Mouse (Mus musculus) embryo, embryonic 10 days (tissue): Measurements from ENCODE around the gene Cdkal1.

Experiments
- DNase-seq: peaks from one replicate; pipeline ENCODE4 v3.0.0-alpha.2; 2015; ENCODE audit warnings: low spot score

The Cdkal1 gene

DNA sequence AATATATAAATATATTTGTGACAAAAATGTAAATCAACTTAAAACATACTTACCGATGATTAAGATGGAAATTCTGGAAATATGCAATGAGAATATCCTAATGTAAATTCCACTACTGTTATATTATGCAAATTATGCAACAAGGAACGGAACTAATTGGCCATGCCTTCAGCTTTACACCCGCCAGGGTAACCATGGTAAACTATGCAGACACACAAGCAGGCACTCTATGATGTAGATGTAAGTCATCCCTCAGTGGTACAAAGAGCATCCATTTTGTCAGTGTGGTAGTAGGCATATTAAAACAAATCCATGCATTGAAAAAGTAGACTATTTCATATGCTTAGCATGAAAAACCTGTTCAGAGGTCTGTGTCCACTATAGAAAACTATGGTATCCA lies 276.9 kb downstream of the Cdkal1 start:
- no peak for DNase-seq

DNA sequence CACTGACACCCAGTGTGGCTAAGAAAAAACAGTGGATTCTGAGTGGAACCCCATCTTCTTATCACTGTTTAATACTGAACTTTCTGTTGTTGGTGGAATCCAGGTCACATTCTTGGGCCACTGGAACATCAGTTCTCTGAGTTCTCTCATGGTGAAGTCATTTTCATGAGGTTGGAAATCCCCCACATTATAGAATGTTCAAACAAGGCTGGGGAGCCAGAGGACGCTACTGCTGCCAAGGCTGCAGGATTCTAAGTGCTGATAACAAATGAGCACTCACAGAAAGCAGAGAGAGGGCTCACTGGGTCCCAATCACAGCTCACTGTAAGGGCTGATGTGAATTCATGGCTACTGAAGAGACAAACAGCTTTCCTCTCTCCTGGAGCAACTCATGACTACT lies 280.7 kb downstream of the Cdkal1 start:
- DNase-seq: no peak

DNA sequence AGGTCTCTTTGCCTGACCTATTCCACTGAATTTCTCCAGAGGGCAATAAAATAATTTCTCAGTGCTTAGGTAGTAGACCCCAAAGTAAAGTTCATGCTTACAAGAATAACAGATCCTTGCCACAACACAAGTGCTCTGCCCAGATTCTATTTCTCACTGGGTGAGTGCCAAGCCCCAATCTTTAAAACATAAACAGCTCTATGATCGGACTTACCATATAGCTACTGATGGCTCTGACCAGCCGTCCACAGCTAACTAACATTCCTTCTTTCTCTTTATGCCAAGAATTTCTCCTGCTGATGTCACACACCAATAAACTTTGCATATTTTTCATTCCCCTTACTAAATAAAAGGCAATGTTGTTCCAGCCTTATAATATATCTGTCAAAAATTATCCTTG lies 283.0 kb downstream of the Cdkal1 start:
- DNase-seq: no peak

DNA sequence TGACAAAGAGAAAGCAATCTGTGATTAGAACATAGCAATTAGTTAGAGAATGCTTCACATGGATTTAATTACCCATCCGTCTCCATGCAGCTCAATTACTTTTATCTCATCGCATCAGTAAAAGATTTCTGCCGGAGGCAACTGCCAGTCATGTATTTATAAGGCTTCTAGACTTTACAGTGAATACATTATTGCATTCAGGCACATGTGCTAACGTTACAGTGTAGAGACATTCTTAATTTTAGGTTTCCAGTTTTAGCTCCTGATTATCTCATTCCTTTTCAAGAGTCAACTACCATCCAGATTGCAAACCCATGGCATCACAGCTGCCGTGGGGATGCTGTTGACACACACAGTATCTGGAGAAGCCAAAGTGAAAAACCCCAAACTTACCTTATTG lies 289.8 kb downstream of the Cdkal1 start:
- no peak for DNase-seq

DNA sequence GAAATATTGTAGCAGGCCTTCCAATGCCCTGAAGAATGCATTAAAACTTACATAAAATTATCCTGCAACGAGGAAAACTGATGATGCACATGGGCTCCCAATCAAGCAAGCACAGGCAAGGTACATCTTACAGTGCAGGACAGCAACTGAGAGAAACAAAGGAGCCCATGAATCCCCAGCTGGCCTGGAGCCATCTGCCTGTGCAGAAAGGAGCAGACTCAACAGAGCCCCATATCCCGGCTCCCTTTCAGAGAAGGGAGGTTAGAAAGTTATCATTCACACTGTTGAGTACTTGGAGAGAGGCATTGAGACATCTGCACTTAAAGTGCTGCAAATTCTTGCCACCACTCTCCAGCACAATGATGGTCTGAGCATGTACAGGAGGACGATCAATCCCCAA lies 296.3 kb downstream of the Cdkal1 start:
- no peak for DNase-seq

DNA sequence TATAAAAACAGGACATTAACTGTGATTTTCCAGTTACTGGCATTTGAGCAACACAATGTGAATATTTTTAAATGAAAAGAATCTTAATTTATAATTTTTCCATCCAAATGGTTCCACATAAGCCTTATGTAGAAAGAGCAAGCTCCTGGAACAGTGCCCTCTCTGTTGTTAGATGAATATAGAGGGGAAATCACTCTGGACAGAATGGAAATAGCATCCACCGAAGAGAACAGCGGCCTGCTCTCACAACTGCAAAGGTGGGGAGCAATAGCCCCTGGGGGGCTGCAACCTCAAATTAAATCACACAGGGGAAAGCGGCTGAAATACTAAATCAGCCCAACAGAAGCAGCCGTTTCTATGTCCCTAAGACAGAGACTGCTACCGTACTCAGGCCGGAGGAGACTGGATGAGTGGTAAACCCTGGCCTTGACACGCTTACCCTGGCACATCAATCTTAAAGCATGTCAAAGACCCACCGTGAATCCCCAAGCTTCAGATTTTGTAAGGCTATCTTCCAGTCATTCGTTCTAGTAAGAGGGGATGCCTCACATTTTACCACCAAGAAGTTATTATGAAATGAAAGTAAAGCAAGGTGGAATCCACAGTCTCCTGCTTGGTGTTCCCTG lies 300.2 kb downstream of the Cdkal1 start:
- no peak for DNase-seq

DNA sequence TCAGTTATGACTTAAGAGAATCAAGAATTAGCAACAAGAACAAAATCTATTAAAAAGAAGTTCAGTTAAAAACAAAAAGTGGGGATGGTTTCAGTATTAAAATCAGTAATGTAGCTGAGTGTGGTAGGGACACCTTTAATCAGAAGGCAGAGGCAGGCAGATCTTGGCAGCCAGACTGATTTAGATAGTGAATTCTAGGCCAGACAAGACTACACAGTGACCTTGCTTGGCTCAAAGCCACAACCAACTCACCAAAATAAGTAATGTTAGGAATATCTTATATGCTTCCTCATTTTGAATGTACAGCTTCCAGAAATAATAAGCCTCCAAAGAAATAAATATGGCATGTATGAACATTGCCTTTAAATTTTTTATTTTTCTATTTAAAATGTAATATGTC lies 301.7 kb downstream of the Cdkal1 start:
- DNase-seq: no peak

DNA sequence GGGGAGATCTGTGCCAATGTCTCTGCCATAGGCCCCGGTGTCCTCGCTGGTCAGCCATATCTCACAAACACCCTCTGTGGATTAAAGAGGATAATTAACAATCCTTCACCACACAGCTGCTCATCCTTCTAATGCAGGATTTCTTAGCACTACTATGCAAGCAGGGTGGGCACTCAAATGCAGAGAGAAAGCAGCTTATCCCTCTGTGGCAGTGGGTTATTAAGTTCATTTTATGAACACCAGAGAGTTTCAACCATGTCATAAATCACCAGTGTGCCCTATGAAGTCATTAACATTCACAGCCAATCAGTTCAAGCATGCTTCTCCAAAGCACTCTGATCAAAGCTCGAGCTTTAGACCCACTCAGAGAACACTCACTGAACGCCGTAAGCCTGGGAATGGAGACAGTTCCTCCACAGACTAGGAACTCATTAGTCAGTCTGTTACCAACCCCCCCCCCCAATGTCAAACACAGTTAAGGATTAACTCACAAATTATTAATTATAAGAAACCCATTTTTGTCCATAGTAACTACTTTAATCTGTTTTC lies 303.1 kb downstream of the Cdkal1 start:
- DNase-seq: no peak

DNA sequence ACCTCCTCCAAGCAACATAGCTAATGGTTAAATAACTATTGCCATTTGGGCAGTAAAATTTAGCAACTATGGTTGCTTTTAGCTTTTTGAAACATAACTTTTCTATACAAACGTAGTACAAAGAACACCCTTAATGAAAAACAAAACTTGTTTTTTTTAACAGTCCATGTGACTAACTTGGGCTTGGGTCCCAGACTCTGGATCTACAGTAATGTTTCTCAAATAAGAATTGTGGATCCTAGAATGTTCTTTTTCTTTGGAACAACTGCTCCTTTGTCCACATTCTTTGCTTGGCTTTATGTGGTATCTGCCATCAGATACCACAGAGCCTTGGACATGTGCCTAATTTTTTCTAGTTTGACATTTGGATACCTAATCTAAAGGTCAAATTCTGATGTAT lies 304.6 kb downstream of the Cdkal1 start:
- no peak for DNase-seq

DNA sequence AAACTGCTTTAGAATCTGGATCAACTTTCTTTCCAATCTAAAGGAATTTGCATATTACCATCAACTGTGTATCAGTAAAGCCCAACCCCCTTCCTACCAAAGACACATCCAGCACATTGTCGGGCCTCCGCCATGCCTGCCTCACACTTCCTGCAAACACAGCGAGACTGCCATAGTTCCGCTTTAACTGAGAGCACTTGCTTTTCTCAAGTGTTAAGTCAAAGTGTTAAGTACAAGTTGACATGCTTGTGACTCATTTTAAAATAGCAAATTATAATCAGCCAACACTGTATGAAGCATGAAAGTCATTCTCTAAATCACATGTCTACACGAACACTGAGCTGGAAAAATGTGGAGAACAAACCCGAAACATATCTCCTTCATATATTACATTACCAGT lies 305.3 kb downstream of the Cdkal1 start:
- DNase-seq: no peak

DNA sequence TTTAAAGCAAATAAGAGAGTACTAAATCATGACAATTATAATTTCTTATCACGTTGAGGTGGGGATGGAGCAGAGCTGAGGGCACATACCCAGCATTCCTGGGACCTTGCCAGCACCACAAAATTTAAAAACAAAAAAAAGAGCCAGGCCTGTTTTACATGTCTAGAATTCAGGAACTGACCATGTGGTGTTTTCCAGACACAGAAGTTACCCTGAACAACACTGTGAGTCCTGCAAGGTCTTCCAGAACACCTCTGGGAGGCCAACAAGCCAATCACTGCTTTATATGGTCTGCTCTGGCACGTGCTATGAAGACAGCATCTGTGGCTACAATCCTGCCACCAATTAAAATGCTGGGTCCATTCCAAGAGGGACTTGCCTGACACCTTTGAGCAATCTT lies 305.7 kb downstream of the Cdkal1 start:
- DNase-seq: no peak

DNA sequence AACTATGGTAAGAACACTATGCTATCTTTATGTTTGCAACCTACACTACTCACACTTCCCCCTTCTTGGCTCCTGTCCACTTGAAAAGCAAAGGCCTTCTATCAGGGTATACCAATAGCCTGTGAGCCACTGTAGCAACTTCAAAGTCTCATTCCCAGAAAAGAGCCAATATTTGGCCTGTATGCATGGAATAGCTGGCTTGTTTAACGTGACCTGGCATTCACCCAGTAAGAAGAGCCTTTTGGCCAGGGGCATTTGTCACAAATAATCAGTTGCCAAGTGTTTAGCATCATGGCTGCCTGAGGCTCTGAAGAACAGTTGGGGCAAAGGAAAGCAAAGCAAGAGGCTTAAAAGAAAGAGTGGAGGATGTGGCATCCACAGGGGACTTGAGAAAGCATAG lies 317.6 kb downstream of the Cdkal1 start:
- no peak for DNase-seq

DNA sequence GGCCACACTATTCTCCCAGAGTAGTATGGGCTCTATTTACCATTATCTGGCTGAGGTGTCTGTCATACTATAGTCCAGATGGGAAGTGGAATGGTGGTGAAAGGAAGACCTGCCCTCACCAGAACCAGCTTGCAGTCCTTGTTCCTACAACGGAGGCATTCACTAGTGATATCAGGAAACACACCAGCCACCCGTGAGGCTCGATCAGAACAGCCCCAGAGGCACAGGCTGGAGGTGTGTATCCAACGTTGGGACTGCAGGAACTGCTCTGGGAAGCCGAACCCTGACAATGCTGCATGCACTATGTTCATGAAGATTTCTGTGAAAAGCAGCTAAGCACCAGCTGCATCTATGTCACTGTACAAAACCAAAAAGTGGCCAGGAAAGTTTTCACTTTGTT lies 321.9 kb downstream of the Cdkal1 start:
- no peak for DNase-seq

DNA sequence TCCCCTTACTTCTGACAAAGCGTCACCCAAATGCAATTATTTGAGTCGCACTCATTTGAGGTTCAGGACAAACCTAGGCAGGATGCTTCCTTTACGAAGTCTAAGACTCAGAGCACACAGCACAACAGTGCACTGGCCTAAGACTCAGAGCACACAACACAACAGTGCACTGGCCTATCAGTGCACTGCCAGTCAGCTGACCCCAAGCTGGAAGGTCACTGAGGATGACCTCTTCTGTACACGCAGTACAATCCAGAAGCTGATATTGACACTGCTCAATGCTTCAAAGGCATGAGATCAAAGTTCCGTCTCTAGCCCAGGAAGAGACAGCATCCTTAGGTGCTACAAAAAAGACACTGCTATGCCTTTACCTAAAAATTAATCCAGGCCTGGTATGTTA lies 327.1 kb downstream of the Cdkal1 start:
- DNase-seq: no peak

DNA sequence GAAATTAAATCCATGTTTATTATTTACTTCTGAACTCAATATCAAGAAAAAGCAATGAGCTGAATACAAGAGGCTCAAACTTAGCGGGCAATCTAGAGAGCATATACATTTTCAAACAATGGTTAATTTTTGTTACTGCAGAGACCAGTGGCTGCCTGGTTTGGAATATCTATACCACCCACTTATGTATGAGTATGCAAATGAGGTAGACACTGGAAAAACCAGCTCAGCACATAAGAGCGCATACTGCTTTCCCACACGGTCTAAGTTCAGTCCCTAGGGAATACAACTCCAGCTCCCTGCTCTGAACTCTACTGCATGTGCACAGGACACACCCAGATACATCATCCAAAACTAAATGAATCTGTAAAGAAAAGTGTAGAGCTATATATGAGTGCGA lies 334.2 kb downstream of the Cdkal1 start:
- DNase-seq: no peak

DNA sequence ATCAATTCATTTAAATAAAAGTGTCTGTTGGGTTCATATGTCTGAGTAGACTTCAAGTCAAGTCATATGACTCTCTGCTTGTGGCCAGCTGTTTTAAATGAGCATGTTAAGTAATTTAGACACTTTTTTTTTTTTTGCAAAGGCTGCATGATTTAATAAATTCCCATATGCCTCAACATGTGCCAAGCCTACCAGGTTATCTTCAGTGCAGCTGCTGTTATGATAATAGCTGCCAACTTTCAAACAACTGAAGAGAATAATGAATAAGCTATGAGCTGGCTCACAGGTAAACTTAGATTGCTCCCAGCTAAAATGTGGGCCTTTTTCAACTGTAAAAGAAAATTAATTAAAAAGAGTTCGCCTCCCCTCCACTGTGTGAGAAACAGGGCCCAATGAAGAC lies 341.4 kb downstream of the Cdkal1 start:
- DNase-seq: no peak

DNA sequence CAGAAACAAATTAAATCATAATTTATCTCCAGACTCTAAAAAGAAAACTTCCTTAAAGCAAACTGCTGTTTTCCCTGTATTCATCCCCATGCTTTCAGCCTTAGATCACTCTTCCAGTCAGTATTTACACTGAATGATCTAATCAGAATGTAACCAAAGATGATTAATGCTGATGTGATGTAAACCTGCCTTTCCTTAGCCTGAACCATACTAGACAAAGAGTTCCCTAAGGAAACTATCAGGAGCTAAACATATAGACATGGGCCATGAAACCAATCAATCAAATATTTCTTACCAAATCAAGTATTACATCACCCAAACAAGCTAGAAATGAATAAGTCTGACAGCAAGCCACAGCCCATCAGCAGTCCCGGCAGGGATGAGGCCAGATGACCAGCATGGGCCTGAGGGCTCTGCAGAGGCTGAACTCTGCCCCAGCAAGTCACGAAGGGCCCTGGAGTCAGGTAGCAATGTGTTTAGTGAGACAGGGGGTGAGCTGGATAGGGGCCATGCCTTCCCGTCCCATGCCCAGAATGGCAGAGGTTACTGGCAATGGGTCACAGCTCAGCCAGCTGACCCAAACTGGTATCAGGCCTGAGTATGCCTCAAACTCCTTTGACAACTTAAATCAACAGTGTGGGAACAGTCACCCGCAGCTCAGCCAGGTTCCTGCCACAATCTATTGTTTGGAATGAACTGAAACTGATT lies 350.5 kb downstream of the Cdkal1 start:
- DNase-seq: no peak

DNA sequence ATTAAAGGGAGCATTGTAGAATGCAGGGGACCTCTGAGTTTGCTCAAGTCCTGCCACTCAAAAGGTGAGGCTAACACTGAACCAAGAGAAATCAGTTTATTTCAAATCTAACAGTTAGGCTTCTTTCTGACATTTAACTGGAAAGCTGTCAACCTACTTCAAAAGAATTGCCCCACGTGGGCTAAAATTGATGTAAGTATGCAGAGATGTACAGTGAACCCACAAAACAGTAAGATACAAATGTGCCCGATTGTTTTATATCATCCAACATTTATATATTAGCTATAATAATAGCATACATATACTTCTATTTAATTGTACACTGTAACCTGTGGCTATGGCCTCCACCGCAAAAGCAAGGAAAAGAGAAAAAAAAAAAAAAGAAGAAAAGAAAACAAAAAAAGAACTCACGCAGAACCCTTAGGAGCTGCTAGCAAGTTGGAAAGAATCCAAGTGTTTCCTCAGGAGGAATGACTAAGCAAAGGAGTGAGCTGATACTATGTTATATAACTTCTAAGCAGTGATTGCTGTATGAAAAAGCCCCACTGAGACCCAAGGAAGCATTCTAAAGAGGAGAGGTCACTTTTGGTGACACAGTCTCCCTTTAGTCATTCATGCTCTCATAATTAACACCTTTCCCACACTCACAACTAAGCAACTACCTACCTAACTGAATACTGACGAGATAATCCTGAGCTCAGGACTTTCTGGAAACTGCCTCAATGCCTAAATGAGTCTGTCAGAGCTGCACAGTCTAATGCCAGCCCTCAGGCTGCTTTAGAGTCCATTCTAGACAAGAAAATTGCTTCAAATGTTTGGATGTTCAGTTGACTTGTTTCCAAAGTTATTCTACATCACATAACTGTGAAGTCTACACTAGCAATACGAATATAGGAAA lies 352.1 kb downstream of the Cdkal1 start:
- no peak for DNase-seq

DNA sequence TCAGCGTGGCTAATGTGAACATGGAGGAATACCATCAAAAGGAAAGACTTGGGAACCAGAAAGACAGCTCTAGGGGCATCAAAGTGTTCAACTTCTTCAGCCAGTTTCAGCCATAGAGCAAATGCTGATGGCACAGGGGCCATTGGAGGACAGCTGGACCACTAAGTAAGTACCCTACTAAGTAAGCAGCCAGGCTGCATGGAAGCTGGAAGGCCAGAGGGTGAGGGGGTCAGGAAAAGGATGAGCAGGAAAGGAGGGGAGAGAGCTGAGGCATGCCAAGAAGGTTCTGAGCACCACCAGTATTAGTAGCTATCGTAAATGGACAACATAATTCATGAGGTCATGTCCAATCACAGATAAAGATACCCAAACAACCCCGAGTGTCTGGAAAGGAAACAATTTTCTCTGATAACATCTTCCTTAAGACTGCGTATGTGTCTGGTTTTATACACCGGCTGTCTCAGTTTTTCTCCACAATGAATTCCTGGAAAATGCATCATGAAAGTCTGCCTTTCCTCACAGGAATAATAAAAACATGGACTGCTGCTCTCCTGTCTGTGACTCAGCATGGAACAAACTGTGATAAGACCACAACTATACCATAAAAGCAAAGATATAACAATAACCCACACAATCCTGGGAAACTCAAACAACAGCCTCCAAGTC lies 352.9 kb downstream of the Cdkal1 start:
- no peak for DNase-seq

DNA sequence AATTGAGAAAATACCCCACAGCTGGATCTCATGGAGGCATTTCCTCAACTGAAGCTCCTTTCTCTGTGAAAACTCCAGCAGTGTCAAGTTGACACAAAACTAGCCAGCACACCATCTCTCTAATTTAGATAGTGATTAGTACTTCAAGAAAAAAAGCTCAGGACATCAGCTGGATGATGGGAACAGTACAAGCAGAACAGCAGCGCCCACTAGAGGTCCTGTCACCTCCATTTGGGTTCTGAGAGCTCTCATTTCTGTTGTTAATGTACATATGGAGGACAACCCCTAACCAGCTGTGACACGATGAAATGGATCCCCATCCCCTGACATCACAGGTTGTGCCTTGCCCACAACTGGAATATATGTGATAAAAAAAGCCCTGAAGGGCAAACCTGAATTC lies 354.3 kb downstream of the Cdkal1 start:
- peak; percentile 17 for DNase-seq

DNA sequence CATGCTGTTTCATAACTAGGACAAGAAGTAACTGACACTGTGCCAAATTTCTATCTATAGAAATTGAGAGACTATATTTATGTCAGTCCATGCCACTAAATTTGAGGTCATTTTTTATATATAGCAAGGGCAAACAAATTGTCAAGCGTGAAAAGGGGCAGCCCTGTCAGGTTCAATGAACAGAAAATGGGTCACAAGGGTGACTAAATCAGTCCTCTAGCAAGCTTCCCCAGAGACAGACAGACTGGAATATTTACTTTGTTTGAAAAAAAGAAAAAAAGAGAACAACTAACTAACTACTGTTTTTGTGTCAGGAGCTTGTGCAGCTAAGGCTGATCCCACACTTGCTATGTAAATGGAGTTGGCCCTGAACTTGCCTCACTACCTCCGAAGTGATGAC lies 355.7 kb downstream of the Cdkal1 start:
- DNase-seq: no peak

DNA sequence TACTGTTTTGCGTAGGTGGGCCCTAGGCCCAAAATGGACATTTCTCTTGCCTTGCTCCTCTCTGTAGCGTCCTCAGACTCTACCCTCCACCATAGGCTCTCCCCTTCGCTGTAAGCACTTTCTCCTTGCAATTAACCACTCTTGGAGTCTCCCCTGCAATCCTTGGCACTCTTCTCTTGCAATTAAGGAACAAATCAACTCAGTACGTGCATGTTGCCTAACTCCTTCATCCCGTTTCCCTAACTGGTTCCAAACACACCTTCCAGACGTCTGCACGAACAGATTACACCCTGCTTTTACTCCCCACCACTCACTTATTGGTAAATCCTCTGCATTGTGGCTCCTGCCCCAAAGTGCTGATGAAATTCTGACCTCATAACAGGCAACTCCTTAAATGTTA lies 358.2 kb downstream of the Cdkal1 start:
- no peak for DNase-seq
